Mouse (Mus musculus) midbrain, embryonic 11.5 days (tissue): ENCODE measurements around the gene Vmn2r48. TPM values are rescaled to one million over a fixed set of nuclear protein-coding genes. Genes with fewer than 3 reads are reported as not detected.
"Not testable (repeated sequence)": the region's sequence is repeated elsewhere in the genome, so short reads cannot be mapped to it uniquely, and the experiment has no call there.

Source experiments
- ATAC-seq: fragments of 200-750 bp; cut with Nextera tagmentation; 2 replicates; pipeline ENCODE4 v1.8.0; 2017; ENCODE audit warnings: moderate TSS enrichment, moderate library complexity; ENCODE audit not compliant: low FRiP score
- DNase-seq: peaks from one replicate; pipeline ENCODE4 v3.0.0; 2015; ENCODE audit warnings: low spot score; ENCODE audit errors: missing footprints
- H3K27ac ChIP-seq: fragments of 300-500 bp; sonication (generic); 2 replicates; pipeline ENCODE4 v1.5.1; 2014; ENCODE audit warnings: low read depth, low read length
- H3K27me3 ChIP-seq: fragments of 300-500 bp; sonication (generic); 2 replicates; pipeline ENCODE4 v1.6.1; 2014; ENCODE audit warnings: mild to moderate bottlenecking, low read length, moderate library complexity, mixed read lengths; ENCODE audit not compliant: control insufficient read depth, insufficient read depth
- H3K36me3 ChIP-seq: fragments of 300-500 bp; sonication (generic); 2 replicates; pipeline ENCODE4 v1.6.1; 2014; ENCODE audit warnings: mild to moderate bottlenecking, low read length, moderate library complexity, mixed read lengths; ENCODE audit not compliant: control insufficient read depth, insufficient read depth
- H3K4me1 ChIP-seq: fragments of 300-500 bp; sonication (generic); 2 replicates; pipeline ENCODE4 v1.6.1; 2014; ENCODE audit warnings: low read length; ENCODE audit not compliant: control insufficient read depth, insufficient read depth
- H3K4me2 ChIP-seq: fragments of 300-500 bp; sonication (generic); 2 replicates; pipeline ENCODE4 v1.6.1; 2014; ENCODE audit warnings: mild to moderate bottlenecking, moderate library complexity
- H3K4me3 ChIP-seq: fragments of 300-500 bp; sonication (generic); 2 replicates; pipeline ENCODE4 v1.5.1; 2014; ENCODE audit warnings: low read depth, low read length
- H3K9ac ChIP-seq: fragments of 300-500 bp; sonication (generic); 2 replicates; pipeline ENCODE4 v1.6.1; 2014; ENCODE audit warnings: low read length
- H3K9me3 ChIP-seq: fragments of 300-500 bp; sonication (generic); 2 replicates; pipeline ENCODE4 v1.6.1; 2016; ENCODE audit warnings: low read length; ENCODE audit not compliant: control insufficient read depth
- WGBS: fragments of 180-500 bp; shearing (Covaris S2); extraction: QIAGEN DNeasy Blood & Tissue Kit; methylation state at CpG from one replicate; pipeline ENCODE4 v1.1.7; 2014; 5-methylcytosine and 5-hydroxymethylcytosine counted together
- polyA plus RNA-seq: library from polyadenylated mRNA; unstranded; fragments of >200 nt; fragmentation: Nextera tagmentation; extraction: Ambion mirVana; gene quantifications from 2 replicates; pipeline ENCODE4 v1.2.1, GENCODE M21; 2014

Gene Vmn2r48
- polyA plus RNA-seq: not detected in 2 replicates

DNA sequence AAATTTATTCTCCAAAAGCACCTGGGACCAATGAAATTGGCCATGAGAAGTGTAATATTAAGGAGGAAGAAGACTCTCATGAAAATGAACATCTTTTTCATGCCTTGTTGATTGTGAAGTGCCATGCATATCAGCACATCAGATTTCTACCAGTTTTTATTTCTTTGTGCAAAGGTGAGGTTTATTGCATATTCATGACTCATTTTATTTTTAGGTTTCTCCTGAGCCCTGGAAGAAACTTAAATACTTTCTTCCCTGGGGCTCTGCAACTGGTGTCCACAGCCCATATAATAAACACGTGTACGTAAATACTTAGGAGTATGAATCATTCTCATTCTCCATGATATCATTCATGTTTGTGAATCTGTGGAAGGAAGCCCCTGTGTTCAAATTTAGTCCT lies at the start of gene Vmn2r48:
Vmn2r48 (minus strand) TSS at position 101 of the 400 bp plus-strand sequence.
- H3K4me2 ChIP-seq, H3K9ac ChIP-seq, H3K4me1 ChIP-seq, H3K27me3 ChIP-seq, H3K27ac ChIP-seq, H3K36me3 ChIP-seq, DNase-seq, H3K9me3 ChIP-seq, H3K4me3 ChIP-seq, ATAC-seq: not testable (repeated sequence)
- 82% methylated on average over 2 of the region's 2 CpGs for WGBS

GRCm38 (mm10) chr7:9992157-9992556 lies 38.8 kb upstream of the Vmn2r48 start, which contains the start of gene Vmn2r49:
TSS of gene Vmn2r49 (minus strand) at chr7:9992257.
- not testable (repeated sequence) for H3K9ac ChIP-seq, H3K27ac ChIP-seq, ATAC-seq, H3K4me1 ChIP-seq, H3K9me3 ChIP-seq, H3K4me3 ChIP-seq, H3K27me3 ChIP-seq, DNase-seq, H3K36me3 ChIP-seq, H3K4me2 ChIP-seq
- no CpG with 5 or more reads among the region's 2 CpGs for WGBS

Other genes with a start within 250 kb of the Vmn2r48 start
- not detected in 2 replicates for gene Vmn2r46, start 183.0 kb downstream of the Vmn2r48 start, polyA plus RNA-seq
- not detected in 2 replicates for gene Vmn2r47, start 112.3 kb downstream of the Vmn2r48 start, polyA plus RNA-seq
- gene Vmn2r49, start 38.7 kb upstream of the Vmn2r48 start, polyA plus RNA-seq: not detected in 2 replicates
- not detected in 2 replicates for gene Vmn2r50, start 99.7 kb upstream of the Vmn2r48 start, polyA plus RNA-seq
- not detected in 2 replicates for gene Vmn2r51, start 152.2 kb upstream of the Vmn2r48 start, polyA plus RNA-seq
- not detected in 2 replicates for gene Vmn2r52, start 223.0 kb upstream of the Vmn2r48 start, polyA plus RNA-seq